Mouse (Mus musculus): ENCODE results near the gene Olfr767. TPM values are rescaled to one million over a fixed set of nuclear protein-coding genes. Genes with fewer than 3 reads are reported as not detected.
"Not testable (repeated sequence)": the region's sequence is repeated elsewhere in the genome, so short reads cannot be mapped to it uniquely, and the experiment has no call there.

The Olfr767 gene
- polyA plus RNA-seq, 2 experiments, result not detected

DNA sequence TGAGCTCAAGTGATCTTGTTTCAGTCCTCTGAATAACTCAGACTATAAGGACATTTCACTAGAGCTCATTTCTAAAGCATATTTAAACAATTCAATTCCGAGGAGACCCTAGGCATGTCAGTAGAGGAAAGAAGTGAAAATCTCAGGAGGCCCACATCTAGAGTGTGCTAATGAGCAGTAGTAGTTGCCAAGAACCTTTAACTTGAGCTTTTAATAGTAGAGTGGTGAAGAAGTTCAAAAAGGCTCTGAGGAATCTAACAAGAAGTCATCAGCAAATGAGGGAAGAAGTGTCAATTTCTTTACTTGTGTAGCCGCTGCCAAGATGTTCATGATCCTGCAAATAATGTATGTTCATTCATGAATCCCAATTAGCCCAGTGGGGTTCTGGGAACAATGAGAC lies 13.8 kb downstream of the Olfr767 start, which contains the start of gene Olfr766-ps1:
Gene Olfr766-ps1 (minus strand): TSS at position 101 of the 400 bp plus-strand sequence.
- Histone ChIP-seq H3K4me3 (ENCODE audit: insufficient read depth in 1 of 2, low read depth in 2 of 2, low read length in 2 of 2) (no peak within 1 kb of the TSS), H3K27me3 (ENCODE audit: control insufficient read depth, insufficient read depth, low read length) (no peaks in the 10 kb centered on the region), H3K4me2 (ENCODE audit: low read depth) (no peak within 1 kb of the TSS), H3K9ac (replicated peaks) (no peak within 1 kb of the TSS), H3K36me3 (replicated peaks; ENCODE audit: control insufficient read depth, insufficient read depth, low read depth) (no peaks in the 10 kb centered on the region), H3K9me3 (ENCODE audit: control insufficient read depth, low read length) (no peaks in the 10 kb centered on the region), H3K4me1 (replicated peaks; ENCODE audit: control insufficient read depth in 2 of 2, insufficient read depth in 2 of 2, low read length in 1 of 2) (no peaks in the 10 kb centered on the region), H3K27ac (no peak within 1 kb of the TSS)
- DNase-seq (ENCODE audit: low read depth in 3 of 3, low spot score in 3 of 3) (no peak), ATAC-seq (ENCODE audit: insufficient read depth) (no peak)
- 57% methylated on average over 2 of the region's 2 CpGs for WGBS (ENCODE audit: insufficient replicate concordance)
- TF ChIP-seq EP300 (IDR thresholded peaks at IDR 0.05; ENCODE audit: low read depth) (no peak), CTCF (IDR thresholded peaks at IDR 0.05; ENCODE audit: low read depth) (no peak)

DNA sequence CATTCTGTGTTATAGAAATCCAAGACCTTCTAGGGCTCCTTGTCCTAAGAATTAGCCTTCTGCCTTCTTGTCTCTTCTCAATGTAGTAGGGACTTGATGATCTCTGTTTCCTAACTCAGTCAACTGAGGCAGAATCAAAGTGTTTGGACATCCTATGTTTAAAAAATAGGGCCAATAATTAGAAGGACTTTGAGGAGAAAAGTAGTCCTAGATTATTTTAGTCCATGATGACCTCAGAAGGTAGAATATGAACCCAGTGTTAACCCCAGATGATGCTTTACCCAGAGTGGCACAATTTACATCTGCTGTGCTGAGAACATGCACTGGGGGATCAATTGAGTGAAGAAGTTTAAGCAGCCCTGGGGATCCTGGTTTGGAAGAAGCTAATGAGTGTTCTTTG lies 32.8 kb downstream of the Olfr767 start, which contains the start of gene Olfr765:
Gene Olfr765 (minus strand): TSS at position 101 of the 400 bp plus-strand sequence.
- ATAC-seq (ENCODE audit: insufficient read depth); H3K27me3 ChIP-seq (ENCODE audit: control insufficient read depth, insufficient read depth, low read length); H3K36me3 ChIP-seq (replicated peaks; ENCODE audit: control insufficient read depth, insufficient read depth, low read depth); DNase-seq (ENCODE audit: low read depth in 3 of 3, low spot score in 3 of 3); H3K4me3 ChIP-seq (ENCODE audit: insufficient read depth in 1 of 2, low read depth in 2 of 2, low read length in 2 of 2); H3K27ac ChIP-seq; H3K9me3 ChIP-seq (ENCODE audit: control insufficient read depth, low read length); H3K4me2 ChIP-seq (ENCODE audit: low read depth); H3K9ac ChIP-seq (replicated peaks); H3K4me1 ChIP-seq (replicated peaks; ENCODE audit: control insufficient read depth in 2 of 2, insufficient read depth in 2 of 2, low read length in 1 of 2): not testable (repeated sequence)

DNA sequence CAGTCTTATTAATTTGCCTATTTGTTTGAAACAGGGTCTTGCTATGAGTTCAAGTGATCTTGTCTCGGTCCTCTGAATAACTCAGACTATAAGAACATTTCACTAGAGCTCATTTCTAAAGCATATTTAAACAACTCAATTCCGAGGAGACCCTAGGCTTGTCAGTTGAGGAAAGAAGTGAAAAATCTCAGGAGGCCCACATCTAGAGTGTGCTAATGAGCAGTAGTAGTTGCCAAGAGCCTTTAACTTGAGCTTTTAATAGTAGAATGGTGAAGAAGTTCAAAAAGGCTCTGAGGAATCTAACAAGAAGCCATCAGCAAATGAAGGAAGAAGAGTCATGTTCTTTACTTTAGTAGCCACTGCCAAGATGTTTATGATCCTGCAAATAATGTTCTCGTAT lies 42.9 kb downstream of the Olfr767 start, which contains the start of gene Olfr764-ps1:
Gene Olfr764-ps1 (minus strand): TSS at position 101 of the 400 bp plus-strand sequence.
- Histone ChIP-seq H3K4me1 (replicated peaks; ENCODE audit: control insufficient read depth in 2 of 2, insufficient read depth in 2 of 2, low read length in 1 of 2) (no peaks in the 10 kb centered on the region), H3K9ac (replicated peaks) (no peak within 1 kb of the TSS), H3K36me3 (replicated peaks; ENCODE audit: control insufficient read depth, insufficient read depth, low read depth) (no peaks in the 10 kb centered on the region), H3K27ac (no peak within 1 kb of the TSS), H3K4me3 (ENCODE audit: insufficient read depth in 1 of 2, low read depth in 2 of 2, low read length in 2 of 2) (no peak within 1 kb of the TSS), H3K4me2 (ENCODE audit: low read depth) (no peak within 1 kb of the TSS), H3K9me3 (ENCODE audit: control insufficient read depth, low read length) (no peaks in the 10 kb centered on the region), H3K27me3 (ENCODE audit: control insufficient read depth, insufficient read depth, low read length) (no peaks in the 10 kb centered on the region)
- ATAC-seq (ENCODE audit: insufficient read depth) (no peak), DNase-seq (ENCODE audit: low read depth in 3 of 3, low spot score in 3 of 3) (no peak)
- TF ChIP-seq CTCF (IDR thresholded peaks at IDR 0.05; ENCODE audit: low read depth) (no peak), EP300 (IDR thresholded peaks at IDR 0.05; ENCODE audit: low read depth) (no peak)
- 54% methylated on average over 3 of the region's 3 CpGs for WGBS (ENCODE audit: insufficient replicate concordance)

DNA sequence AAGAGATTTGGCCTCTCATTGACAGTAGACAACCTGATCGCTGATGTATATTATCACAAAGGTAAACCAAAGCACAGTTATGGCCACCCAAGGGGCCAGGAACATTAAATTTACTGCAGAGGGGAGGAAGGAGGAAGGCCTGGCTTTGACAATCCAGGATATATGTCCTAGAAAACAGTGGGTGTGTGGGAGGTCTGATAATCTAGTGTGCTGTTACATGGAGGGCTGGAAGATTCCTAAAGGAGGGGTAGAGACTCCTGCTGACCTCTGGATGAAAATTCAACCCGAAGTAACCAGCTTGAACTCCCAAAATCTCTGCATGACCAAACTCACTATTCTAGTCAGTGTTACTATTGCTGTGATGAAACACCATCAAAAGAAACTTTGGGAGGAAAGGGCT lies 54.4 kb downstream of the Olfr767 start:
- ATAC-seq (ENCODE audit: insufficient read depth) (no peak), DNase-seq (ENCODE audit: low read depth in 3 of 3, low spot score in 3 of 3) (no peak)
- TF ChIP-seq CTCF (IDR thresholded peaks at IDR 0.05; ENCODE audit: low read depth) (no peak), EP300 (IDR thresholded peaks at IDR 0.05; ENCODE audit: low read depth) (no peak)
- 54% methylated on average over 2 of the region's 2 CpGs for WGBS (ENCODE audit: insufficient replicate concordance)
- no peaks in the 10 kb centered on the region for H3K36me3 ChIP-seq (replicated peaks; ENCODE audit: control insufficient read depth, insufficient read depth, low read depth)
- no peak overlapping the region for H3K4me2 ChIP-seq (ENCODE audit: low read depth)
- no peak overlapping the region for H3K27ac ChIP-seq
- no peak overlapping the region for H3K9ac ChIP-seq (replicated peaks)
- no peaks in the 10 kb centered on the region for H3K27me3 ChIP-seq (ENCODE audit: control insufficient read depth, insufficient read depth, low read length)
- H3K4me1 ChIP-seq (replicated peaks; ENCODE audit: control insufficient read depth in 2 of 2, insufficient read depth in 2 of 2, low read length in 1 of 2), result no peaks in the 10 kb centered on the region
- H3K9me3 ChIP-seq (ENCODE audit: control insufficient read depth, low read length), result no peaks in the 10 kb centered on the region
- no peak overlapping the region for H3K4me3 ChIP-seq (ENCODE audit: insufficient read depth in 1 of 2, low read depth in 2 of 2, low read length in 2 of 2)

DNA sequence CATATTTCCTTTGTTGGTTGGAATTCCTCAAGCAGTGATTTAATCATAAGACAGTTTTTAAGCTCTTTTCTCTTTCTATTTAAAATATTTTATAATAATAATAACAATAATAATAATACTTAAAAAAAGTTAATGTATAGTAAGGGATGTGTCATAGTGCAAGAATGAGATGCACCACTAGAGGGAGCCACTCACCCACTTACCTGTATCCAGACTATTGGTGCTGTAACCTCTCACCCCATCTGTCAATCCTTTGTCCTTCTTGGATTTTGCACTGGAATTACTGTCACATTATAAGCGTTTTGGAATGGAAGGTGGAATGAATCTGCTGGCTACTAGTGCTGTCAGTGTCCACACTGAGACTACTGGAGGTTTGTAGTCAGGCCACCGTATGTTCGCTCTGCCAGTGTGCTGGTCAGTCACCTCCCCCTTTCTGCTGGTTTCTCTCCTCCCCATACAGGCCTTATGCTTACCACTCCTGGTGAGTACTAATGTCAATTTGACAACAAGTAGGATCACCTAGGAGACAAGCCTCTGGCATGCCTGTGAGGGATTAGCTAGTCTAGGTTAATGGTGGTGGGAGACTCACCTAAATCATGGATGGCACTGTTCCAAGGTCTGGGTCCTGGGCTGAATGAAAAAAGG lies 56.6 kb downstream of the Olfr767 start:
- peak in 2 of 3 experiments; percentile 9 for DNase-seq (ENCODE audit: low read depth in 3 of 3, low spot score in 3 of 3)
- Histone ChIP-seq H3K4me1 (replicated peaks; ENCODE audit: control insufficient read depth in 2 of 2, insufficient read depth in 2 of 2, low read length in 1 of 2) (no peaks in the 10 kb centered on the region), H3K27me3 (ENCODE audit: control insufficient read depth, insufficient read depth, low read length) (no peaks in the 10 kb centered on the region), H3K27ac (no peak overlapping the region), H3K9me3 (ENCODE audit: control insufficient read depth, low read length) (no peaks in the 10 kb centered on the region), H3K4me3 (ENCODE audit: insufficient read depth in 1 of 2, low read depth in 2 of 2, low read length in 2 of 2) (no peak overlapping the region), H3K4me2 (ENCODE audit: low read depth) (no peak overlapping the region), H3K9ac (replicated peaks) (no peak overlapping the region), H3K36me3 (replicated peaks; ENCODE audit: control insufficient read depth, insufficient read depth, low read depth) (no peaks in the 10 kb centered on the region)
- TF ChIP-seq CTCF (IDR thresholded peaks at IDR 0.05; ENCODE audit: low read depth) (peak; percentile 72), EP300 (IDR thresholded peaks at IDR 0.05; ENCODE audit: low read depth) (no peak)
- no peak for ATAC-seq (ENCODE audit: insufficient read depth)
- WGBS (ENCODE audit: insufficient replicate concordance), result 53% methylated on average over 3 of the region's 3 CpGs

Other genes starting within 250 kb of the Olfr767 start
- gene Gdf11, start 191.2 kb downstream of the Olfr767 start, polyA plus RNA-seq (2012; rRNA removed), result 0.32 and 0.36 TPM in 2 replicates
- 0.16 and 0.23 TPM in 2 replicates for gene Gdf11, start 191.2 kb downstream of the Olfr767 start, polyA plus RNA-seq (2014; fragmentation: Nextera tagmentation; extraction: Ambion mirVana)
- 22.5 and 29.6 TPM in 2 replicates for gene Cd63, start 181.9 kb downstream of the Olfr767 start, polyA plus RNA-seq (2012; rRNA removed)
- 73.0 and 85.0 TPM in 2 replicates for gene Cd63, start 181.9 kb downstream of the Olfr767 start, polyA plus RNA-seq (2014; fragmentation: Nextera tagmentation; extraction: Ambion mirVana)
- gene Rdh5, start 160.0 kb downstream of the Olfr767 start, polyA plus RNA-seq (2012; rRNA removed), result 12.1 and 12.3 TPM in 2 replicates
- 13.6 and 15.8 TPM in 2 replicates for gene Rdh5, start 160.0 kb downstream of the Olfr767 start, polyA plus RNA-seq (2014; fragmentation: Nextera tagmentation; extraction: Ambion mirVana)
- 67.2 and 95.9 TPM in 2 replicates for gene Bloc1s1, start 158.9 kb downstream of the Olfr767 start, polyA plus RNA-seq (2012; rRNA removed)
- gene Bloc1s1, start 158.9 kb downstream of the Olfr767 start, polyA plus RNA-seq (2014; fragmentation: Nextera tagmentation; extraction: Ambion mirVana), result 99.2 and 99.8 TPM in 2 replicates
- 0.09 and 0.19 TPM in 2 replicates for gene Itga7, start 149.1 kb downstream of the Olfr767 start, polyA plus RNA-seq (2012; rRNA removed)
- gene Itga7, start 149.1 kb downstream of the Olfr767 start, polyA plus RNA-seq (2014; fragmentation: Nextera tagmentation; extraction: Ambion mirVana), result 0.04 and 0.15 TPM in 2 replicates
- not detected in 2 replicates for gene Mettl7b, start 121.9 kb downstream of the Olfr767 start, polyA plus RNA-seq (2012; rRNA removed)
- gene Mettl7b, start 121.9 kb downstream of the Olfr767 start, polyA plus RNA-seq (2014; fragmentation: Nextera tagmentation; extraction: Ambion mirVana), result not detected in 2 replicates
- not detected in 2 replicates for gene Olfr9, start 93.5 kb downstream of the Olfr767 start, polyA plus RNA-seq (2012; rRNA removed)
- gene Olfr9, start 93.5 kb downstream of the Olfr767 start, polyA plus RNA-seq (2014; fragmentation: Nextera tagmentation; extraction: Ambion mirVana), result not detected in 2 replicates
- not detected in 2 replicates for gene Olfr763, start 72.1 kb downstream of the Olfr767 start, polyA plus RNA-seq (2012; rRNA removed)
- gene Olfr763, start 72.1 kb downstream of the Olfr767 start, polyA plus RNA-seq (2014; fragmentation: Nextera tagmentation; extraction: Ambion mirVana), result not detected in 2 replicates
- gene Olfr764-ps1, start 43.0 kb downstream of the Olfr767 start, polyA plus RNA-seq (2012; rRNA removed), result not detected in 2 replicates
- gene Olfr764-ps1, start 43.0 kb downstream of the Olfr767 start, polyA plus RNA-seq (2014; fragmentation: Nextera tagmentation; extraction: Ambion mirVana), result not detected in 2 replicates
- not detected in 2 replicates for gene Olfr765, start 32.9 kb downstream of the Olfr767 start, polyA plus RNA-seq (2012; rRNA removed)
- not detected in 2 replicates for gene Olfr765, start 32.9 kb downstream of the Olfr767 start, polyA plus RNA-seq (2014; fragmentation: Nextera tagmentation; extraction: Ambion mirVana)
- not detected in 2 replicates for gene Olfr766-ps1, start 13.9 kb downstream of the Olfr767 start, polyA plus RNA-seq (2012; rRNA removed)
- gene Olfr766-ps1, start 13.9 kb downstream of the Olfr767 start, polyA plus RNA-seq (2014; fragmentation: Nextera tagmentation; extraction: Ambion mirVana), result not detected in 2 replicates
- gene Olfr768, start 16.5 kb upstream of the Olfr767 start, polyA plus RNA-seq (2012; rRNA removed), result not detected in 2 replicates
- not detected in 2 replicates for gene Olfr768, start 16.5 kb upstream of the Olfr767 start, polyA plus RNA-seq (2014; fragmentation: Nextera tagmentation; extraction: Ambion mirVana)
- not detected in 2 replicates for gene Olfr769, start 35.0 kb upstream of the Olfr767 start, polyA plus RNA-seq (2012; rRNA removed)
- gene Olfr769, start 35.0 kb upstream of the Olfr767 start, polyA plus RNA-seq (2014; fragmentation: Nextera tagmentation; extraction: Ambion mirVana), result not detected in 2 replicates
- gene Olfr770, start 56.1 kb upstream of the Olfr767 start, polyA plus RNA-seq (2012; rRNA removed), result not detected in 2 replicates
- gene Olfr770, start 56.1 kb upstream of the Olfr767 start, polyA plus RNA-seq (2014; fragmentation: Nextera tagmentation; extraction: Ambion mirVana), result not detected in 2 replicates
- not detected in 2 replicates for gene Olfr771, start 81.8 kb upstream of the Olfr767 start, polyA plus RNA-seq (2012; rRNA removed)
- not detected in 2 replicates for gene Olfr771, start 81.8 kb upstream of the Olfr767 start, polyA plus RNA-seq (2014; fragmentation: Nextera tagmentation; extraction: Ambion mirVana)
- not detected in 2 replicates for gene Olfr772, start 95.0 kb upstream of the Olfr767 start, polyA plus RNA-seq (2012; rRNA removed)
- not detected in 2 replicates for gene Olfr772, start 95.0 kb upstream of the Olfr767 start, polyA plus RNA-seq (2014; fragmentation: Nextera tagmentation; extraction: Ambion mirVana)
- gene Olfr773, start 104.5 kb upstream of the Olfr767 start, polyA plus RNA-seq (2012; rRNA removed), result not detected in 2 replicates
- gene Olfr773, start 104.5 kb upstream of the Olfr767 start, polyA plus RNA-seq (2014; fragmentation: Nextera tagmentation; extraction: Ambion mirVana), result not detected in 2 replicates
- gene Olfr774, start 153.3 kb upstream of the Olfr767 start, polyA plus RNA-seq (2012; rRNA removed), result not detected in 2 replicates
- not detected in 2 replicates for gene Olfr774, start 153.3 kb upstream of the Olfr767 start, polyA plus RNA-seq (2014; fragmentation: Nextera tagmentation; extraction: Ambion mirVana)
- not detected in 2 replicates for gene Olfr775, start 165.5 kb upstream of the Olfr767 start, polyA plus RNA-seq (2012; rRNA removed)
- not detected in 2 replicates for gene Olfr775, start 165.5 kb upstream of the Olfr767 start, polyA plus RNA-seq (2014; fragmentation: Nextera tagmentation; extraction: Ambion mirVana)
- gene Olfr776, start 176.2 kb upstream of the Olfr767 start, polyA plus RNA-seq (2012; rRNA removed), result not detected in 2 replicates
- gene Olfr776, start 176.2 kb upstream of the Olfr767 start, polyA plus RNA-seq (2014; fragmentation: Nextera tagmentation; extraction: Ambion mirVana), result not detected in 2 replicates
- not detected in 2 replicates for gene Olfr777, start 188.6 kb upstream of the Olfr767 start, polyA plus RNA-seq (2012; rRNA removed)
- not detected in 2 replicates for gene Olfr777, start 188.6 kb upstream of the Olfr767 start, polyA plus RNA-seq (2014; fragmentation: Nextera tagmentation; extraction: Ambion mirVana)
- not detected in 2 replicates for gene Olfr780, start 235.2 kb upstream of the Olfr767 start, polyA plus RNA-seq (2012; rRNA removed)
- gene Olfr780, start 235.2 kb upstream of the Olfr767 start, polyA plus RNA-seq (2014; fragmentation: Nextera tagmentation; extraction: Ambion mirVana), result not detected in 2 replicates
- gene Olfr781, start 245.9 kb upstream of the Olfr767 start, polyA plus RNA-seq (2012; rRNA removed), result not detected in 2 replicates
- not detected in 2 replicates for gene Olfr781, start 245.9 kb upstream of the Olfr767 start, polyA plus RNA-seq (2014; fragmentation: Nextera tagmentation; extraction: Ambion mirVana)

All from liver, embryonic 14.5 days (tissue).